Mouse (Mus musculus): ENCODE measurements around the gene Sec23a.

Sec23a gene

GRCm38 (mm10) chr12:58985766-58986165, 26.1 kb downstream of the Sec23a start:
- DNase-seq (ENCODE audit: low spot score) = no peak

- peak; percentile 34 for DNase-seq (ENCODE audit: low spot score)
Observed at GRCm38 (mm10) chr12:58981178-58981661, 30.6 kb downstream of the Sec23a start.

- DNase-seq (ENCODE audit: low spot score) = no peak
Observed at GRCm38 (mm10) chr12:58976966-58977365, 34.9 kb downstream of the Sec23a start.

GRCm38 (mm10) chr12:58964583-58964982, 47.2 kb downstream of the Sec23a start:
- DNase-seq (ENCODE audit: low spot score) = peak; percentile 6

- no peak for DNase-seq (ENCODE audit: low spot score)
Observed at GRCm38 (mm10) chr12:58960844-58961243, 51.0 kb downstream of the Sec23a start.

- no peak for DNase-seq (ENCODE audit: low spot score)
Observed at GRCm38 (mm10) chr12:58956624-58957023, 55.2 kb downstream of the Sec23a start.

- no peak for DNase-seq (ENCODE audit: low spot score)
Observed at GRCm38 (mm10) chr12:58956162-58956561, 55.7 kb downstream of the Sec23a start.

GRCm38 (mm10) chr12:58947879-58948278, 63.9 kb downstream of the Sec23a start:
- no peak for DNase-seq (ENCODE audit: low spot score)

- DNase-seq (ENCODE audit: low spot score) = peak; percentile 42
Observed at GRCm38 (mm10) chr12:58947231-58947630, 64.6 kb downstream of the Sec23a start.

- no peak for DNase-seq (ENCODE audit: low spot score)
Observed at GRCm38 (mm10) chr12:58942544-58942943, 69.3 kb downstream of the Sec23a start.

- DNase-seq (ENCODE audit: low spot score) = no peak
Observed at GRCm38 (mm10) chr12:58934580-58934979, 77.2 kb downstream of the Sec23a start.

- no peak for DNase-seq (ENCODE audit: low spot score)
Observed at GRCm38 (mm10) chr12:58924996-58925395, 86.8 kb downstream of the Sec23a start.

- DNase-seq (ENCODE audit: low spot score) = no peak
Observed at GRCm38 (mm10) chr12:58924025-58924424, 87.8 kb downstream of the Sec23a start.

- no peak for DNase-seq (ENCODE audit: low spot score)
Observed at GRCm38 (mm10) chr12:58920775-58921174, 91.0 kb downstream of the Sec23a start.

GRCm38 (mm10) chr12:58919516-58919915, 92.3 kb downstream of the Sec23a start:
- no peak for DNase-seq (ENCODE audit: low spot score)

- no peak for DNase-seq (ENCODE audit: low spot score)
Observed at GRCm38 (mm10) chr12:58909826-58910225, 102.0 kb downstream of the Sec23a start.
